Comparison of ENCODE assay signal across 11 mouse cellular contexts in genomic region chr9:41051080-41051932, GRCm38 (mm10). TPM values are rescaled to one million over a fixed set of nuclear protein-coding genes. Genes with fewer than 3 reads are reported as not detected.
DNase-seq lines count a peak whose midpoint lies in the region; ATAC-seq and TF ChIP-seq lines count a peak whose summit lies in the region.
"Had no signal": no experiment of that assay in that cellular context is flagged by ENCODE, and none has a peak within 500 bp of the region (broad histone marks: within the 10 kb centered on the region; RNA-seq: fewer than 3 reads in every experiment).

No protein-coding gene starts in this region.

- ATAC-seq in lung, embryonic 14.5 days (ENCODE audit: insufficient read depth), result no peak
- no peak for ATAC-seq in forebrain, embryonic 13.5 days
- peak; percentile 32 for ATAC-seq in hindbrain, embryonic 13.5 days (ENCODE audit: low FRiP score)
- peak; percentile 41; the same call in 1 of the 2 replicates for ATAC-seq in neural tube, embryonic 14.5 days (ENCODE audit: low read depth)
- no peak for ATAC-seq in liver, embryonic 11.5 days (replicated peaks; ENCODE audit: low FRiP score)

- H3K4me1 ChIP-seq in lung, embryonic 14.5 days (ENCODE audit: insufficient read depth), result peaks cover 10% of the 10 kb centered on the region; the same call in 1 of the 2 replicates
- no peaks in the 10 kb centered on the region for H3K4me1 ChIP-seq in lung, adult 2 months (ENCODE audit: control insufficient read depth, insufficient read depth, low read length)
- peaks cover 11% of the 10 kb centered on the region; the same call in 1 of the 2 replicates for H3K4me1 ChIP-seq in forebrain, embryonic 13.5 days
- peaks cover 29% of the 10 kb centered on the region for H3K4me1 ChIP-seq in hindbrain, embryonic 13.5 days (replicated peaks)
- H3K4me1 ChIP-seq in neural tube, embryonic 14.5 days (ENCODE audit: control insufficient read depth, insufficient read depth, low read length), result peaks cover 12% of the 10 kb centered on the region
- peaks cover 34% of the 10 kb centered on the region for H3K4me1 ChIP-seq in liver, embryonic 11.5 days (replicated peaks; ENCODE audit: control insufficient read depth, insufficient read depth, low read length)

- no peak overlapping the region for H3K27ac ChIP-seq in lung, embryonic 14.5 days (ENCODE audit: low read depth)
- peak overlapping the region; percentile 44 for H3K27ac ChIP-seq in forebrain, embryonic 13.5 days
- H3K27ac ChIP-seq in hindbrain, embryonic 13.5 days, result peak overlapping the region; percentile 87
- H3K27ac ChIP-seq in neural tube, embryonic 14.5 days (ENCODE audit: low read depth, low read length), result peak overlapping the region; percentile 63
- H3K27ac ChIP-seq in liver, embryonic 11.5 days (ENCODE audit: low read depth, low read length), result no peak overlapping the region
- H3K27ac ChIP-seq: limb, embryonic 13.5 days had no signal

- WGBS in lung, embryonic 14.5 days, result 29% methylated on average over 11 of the region's 11 CpGs
- 44% methylated on average over 11 of the region's 11 CpGs for WGBS in lung, adult 2 months
- 68% methylated on average over 11 of the region's 11 CpGs for WGBS in forebrain, embryonic 13.5 days
- 30% methylated on average over 11 of the region's 11 CpGs for WGBS in hindbrain, embryonic 13.5 days
- WGBS in neural tube, embryonic 14.5 days, result 31% methylated on average over 11 of the region's 11 CpGs
- 53% methylated on average over 11 of the region's 11 CpGs for WGBS in liver, embryonic 11.5 days

- DNase-seq in lung, embryonic 14.5 days, result peak; percentile 40
- no peak for DNase-seq in lung, adult 2 months
- DNase-seq in liver, embryonic 11.5 days (ENCODE audit: low spot score), result no peak
- no peak for DNase-seq in urinary bladder, postnatal 10 days (ENCODE audit: low spot score)
- DNase-seq: kidney, adult 8-10 months; thymus, postnatal 4 days had no signal

- H3K9me3 ChIP-seq in lung, embryonic 14.5 days (ENCODE audit: low read depth, low read length), result no peaks in the 10 kb centered on the region
- H3K9me3 ChIP-seq in forebrain, embryonic 13.5 days (replicated peaks), result no peaks in the 10 kb centered on the region
- no peaks in the 10 kb centered on the region for H3K9me3 ChIP-seq in hindbrain, embryonic 13.5 days
- H3K9me3 ChIP-seq in neural tube, embryonic 14.5 days (ENCODE audit: control insufficient read depth, low read length), result no peaks in the 10 kb centered on the region
- H3K9me3 ChIP-seq in liver, embryonic 11.5 days (ENCODE audit: control insufficient read depth, low read length), result no peaks in the 10 kb centered on the region

- H3K27me3 ChIP-seq in lung, embryonic 14.5 days (ENCODE audit: insufficient read depth, low read length), result no peaks in the 10 kb centered on the region
- no peaks in the 10 kb centered on the region for H3K27me3 ChIP-seq in forebrain, embryonic 13.5 days
- no peaks in the 10 kb centered on the region for H3K27me3 ChIP-seq in hindbrain, embryonic 13.5 days
- H3K27me3 ChIP-seq in neural tube, embryonic 14.5 days (ENCODE audit: control insufficient read depth, insufficient read depth, low read length), result no peaks in the 10 kb centered on the region
- no peaks in the 10 kb centered on the region for H3K27me3 ChIP-seq in liver, embryonic 11.5 days (replicated peaks; ENCODE audit: control insufficient read depth, insufficient read depth, low read length)
- H3K27me3 ChIP-seq: limb, embryonic 13.5 days had no signal

- no peaks in the 10 kb centered on the region for H3K36me3 ChIP-seq in lung, embryonic 14.5 days (ENCODE audit: insufficient read depth)
- H3K36me3 ChIP-seq in forebrain, embryonic 13.5 days (ENCODE audit: poor library complexity, severe bottlenecking), result no peaks in the 10 kb centered on the region
- peaks cover 15% of the 10 kb centered on the region for H3K36me3 ChIP-seq in hindbrain, embryonic 13.5 days
- no peaks in the 10 kb centered on the region for H3K36me3 ChIP-seq in neural tube, embryonic 14.5 days (ENCODE audit: control insufficient read depth, insufficient read depth, low read length)
- H3K36me3 ChIP-seq in liver, embryonic 11.5 days (ENCODE audit: control insufficient read depth, insufficient read depth, low read length), result no peaks in the 10 kb centered on the region
- H3K36me3 ChIP-seq: limb, embryonic 13.5 days had no signal

- no peak overlapping the region for H3K4me3 ChIP-seq in lung, embryonic 14.5 days (ENCODE audit: low read depth, low read length)
- no peak overlapping the region for H3K4me3 ChIP-seq in lung, adult 2 months (replicated peaks; ENCODE audit: extremely low read depth, low read depth, low read length)
- no peak overlapping the region for H3K4me3 ChIP-seq in forebrain, embryonic 13.5 days
- no peak overlapping the region for H3K4me3 ChIP-seq in hindbrain, embryonic 13.5 days
- H3K4me3 ChIP-seq in neural tube, embryonic 14.5 days (ENCODE audit: low read depth, low read length), result no peak overlapping the region
- no peak overlapping the region for H3K4me3 ChIP-seq in liver, embryonic 11.5 days (ENCODE audit: low read depth, low read length)
- H3K4me3 ChIP-seq: limb, embryonic 13.5 days had no signal

- no peak for TF ChIP-seq CTCF in lung, embryonic 14.5 days (IDR thresholded peaks at IDR 0.05; ENCODE audit: low read depth)
- no peak for TF ChIP-seq CTCF in lung, adult 2 months (IDR thresholded peaks at IDR 0.05; ENCODE audit: insufficient read depth, low read length)

- no peak overlapping the region for H3K9ac ChIP-seq in lung, embryonic 14.5 days
- no peak overlapping the region for H3K9ac ChIP-seq in forebrain, embryonic 13.5 days
- H3K9ac ChIP-seq in hindbrain, embryonic 13.5 days, result no peak overlapping the region
- H3K9ac ChIP-seq in neural tube, embryonic 14.5 days (replicated peaks; ENCODE audit: low read depth, low read length), result no peak overlapping the region; the same call in 1 of the 2 replicates
- H3K9ac ChIP-seq in liver, embryonic 11.5 days (ENCODE audit: low read depth, low read length), result no peak overlapping the region

- H3K4me2 ChIP-seq in lung, embryonic 14.5 days, result no peak overlapping the region
- H3K4me2 ChIP-seq in forebrain, embryonic 13.5 days, result no peak overlapping the region
- H3K4me2 ChIP-seq in hindbrain, embryonic 13.5 days, result 0 out of 2 replicates have a peak overlapping the region, but pooled peaks have one; percentile 17
- H3K4me2 ChIP-seq in neural tube, embryonic 14.5 days (ENCODE audit: low read depth, low read length), result no peak overlapping the region
- no peak overlapping the region for H3K4me2 ChIP-seq in liver, embryonic 11.5 days
- H3K4me2 ChIP-seq: limb, embryonic 13.5 days had no signal

- no peak for TF ChIP-seq POLR2A in lung, adult 2 months (IDR thresholded peaks at IDR 0.05; ENCODE audit: borderline replicate concordance, extremely low read depth, low read depth, low read length)

RNA-seq across cellular contexts. Expression of gene Crtam, which starts 46.9 kb away (rescaled TPM):
- polyA plus RNA-seq in lung, embryonic 14.5 days (2014; fragmentation: Nextera tagmentation; extraction: Ambion mirVana), result 0.07 and 0.09 TPM in 2 replicates
- 0.12 and 0.18 TPM in 2 replicates for polyA plus RNA-seq in lung, adult 2 months (2012; rRNA removed)
- polyA plus RNA-seq in forebrain, embryonic 13.5 days (2015; fragmentation: Nextera tagmentation; extraction: Ambion mirVana), result not detected in 2 replicates
- 0.14 and 0.19 TPM in 2 replicates for polyA plus RNA-seq in hindbrain, embryonic 13.5 days (2015; fragmentation: Nextera tagmentation; extraction: Ambion mirVana)
- 0.21 TPM in 1 of 2 replicates, not detected in the other for polyA plus RNA-seq in neural tube, embryonic 14.5 days (2014; fragmentation: Nextera tagmentation; extraction: Ambion mirVana)
- 0.08 and 0.11 TPM in 2 replicates for polyA plus RNA-seq in liver, embryonic 11.5 days (2014; fragmentation: Nextera tagmentation; extraction: Ambion mirVana)
- polyA plus RNA-seq: lung, embryonic 16.5 days had no signal

Comparison
In these comparisons a context has a peak if more than half of its experiments do, and no peak if none do; other contexts are left out.
1. ATAC-seq: peak in hindbrain, embryonic 13.5 days (single experiment) and neural tube, embryonic 14.5 days (single experiment); none in lung, embryonic 14.5 days (single experiment), forebrain, embryonic 13.5 days (single experiment) and liver, embryonic 11.5 days (single experiment).
2. H3K27ac ChIP-seq: peak in forebrain, embryonic 13.5 days (single experiment), hindbrain, embryonic 13.5 days (single experiment) and neural tube, embryonic 14.5 days (single experiment); none in lung, embryonic 14.5 days (single experiment) and liver, embryonic 11.5 days (single experiment).